Mouse (Mus musculus): Measurements from ENCODE around the gene Kif26a.

- no peak for TF ChIP-seq CTCF (IDR thresholded peaks at IDR 0.05; ENCODE audit: insufficient read depth, low read depth, low read length)
- TF ChIP-seq POLR2A (IDR thresholded peaks at IDR 0.05; ENCODE audit: insufficient read depth, low read depth, low read length), result no peak
Observed at GRCm38 (mm10) chr12:112207734-112208133, 61.7 kb downstream of the Kif26a start.

All from olfactory bulb, adult 2 months (tissue).